Mouse (Mus musculus) CH12.LX (cell line): ENCODE measurements at regions not wholly inside any gene's neighbourhood (a gene's known extent, or its start where the extent isn't known, plus 50 kb on each side); places are given as distances from the start of the nearest gene placed in this dataset.

Experiments used
- BHLHE40 ChIP-seq: IDR thresholded peaks from 2 replicates; pipeline ENCODE4 v1.6.1; 2011; ENCODE audit warnings: mild to moderate bottlenecking, low read depth, low read length, improper control_type of control experiment
- CTCF ChIP-seq, 2 experiments: IDR thresholded peaks in 1 of 2; conservative IDR thresholded peaks in 1 of 2; 2 replicates each; pipeline ENCODE4 v1.5.1; 2011 to 2012; ENCODE audit warnings: low read depth in 2 of 2, low read length in 2 of 2, improper control_type of control experiment in 1 of 2, inconsistent platforms in 1 of 2, mild to moderate bottlenecking in 1 of 2, moderate library complexity in 1 of 2
- ETS1 ChIP-seq: conservative IDR thresholded peaks from 2 replicates; pipeline ENCODE4 v1.6.1; 2012; ENCODE audit warnings: low read depth, mild to moderate bottlenecking, inconsistent platforms, low read length, improper control_type of control experiment, moderate library complexity
- KAT2A ChIP-seq: IDR thresholded peaks from 2 replicates; pipeline ENCODE4 v1.6.1; 2012; ENCODE audit warnings: low read length, improper control_type of control experiment, inconsistent platforms; ENCODE audit not compliant: insufficient replicate concordance
- MAZ ChIP-seq: IDR thresholded peaks from 2 replicates; pipeline ENCODE4 v1.6.1; 2012; ENCODE audit warnings: low read depth, mild to moderate bottlenecking, inconsistent platforms, low read length, improper control_type of control experiment, moderate library complexity
- NRF1 ChIP-seq: IDR thresholded peaks from 2 replicates; pipeline ENCODE4 v1.6.1; 2014; ENCODE audit warnings: low read depth, mild to moderate bottlenecking, inconsistent platforms, low read length, improper control_type of control experiment, moderate library complexity
- SIN3A ChIP-seq: IDR thresholded peaks from 2 replicates; pipeline ENCODE4 v1.6.1; 2012; ENCODE audit warnings: low read length, improper control_type of control experiment, inconsistent platforms
- SMC3 ChIP-seq: IDR thresholded peaks from 2 replicates; pipeline ENCODE4 v1.6.1; 2011; ENCODE audit warnings: low read depth, low read length, improper control_type of control experiment
- USF1 ChIP-seq: IDR thresholded peaks from 2 replicates; pipeline ENCODE4 v1.6.1; 2014; ENCODE audit warnings: low read depth, mild to moderate bottlenecking, inconsistent platforms, low read length, improper control_type of control experiment
- ZC3H11A ChIP-seq: IDR thresholded peaks from 2 replicates; pipeline ENCODE4 v1.6.1; 2012; ENCODE audit warnings: low read depth, mild to moderate bottlenecking, inconsistent platforms, low read length, improper control_type of control experiment

DNA sequence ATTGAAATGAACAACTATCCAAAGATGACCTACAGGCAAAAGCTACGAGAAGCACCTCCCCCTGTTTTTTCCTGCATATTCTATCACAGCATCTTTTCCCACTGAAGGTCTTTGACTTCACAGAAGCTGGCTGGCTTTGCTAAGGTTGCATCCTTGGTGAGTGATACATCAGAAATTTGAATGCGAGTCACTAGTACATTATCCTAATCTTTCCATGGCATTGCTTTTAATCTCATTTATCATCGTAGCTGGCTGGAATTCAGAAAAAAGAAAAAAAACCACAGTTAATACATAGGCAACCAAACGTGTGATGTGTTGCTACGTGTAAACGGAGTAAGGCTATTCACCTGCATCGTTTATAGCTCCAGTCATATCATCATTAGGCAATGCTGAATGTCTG, 120.6 kb upstream of the Sox9 start:
- TF ChIP-seq ETS1 (no peak), CTCF (conservative IDR thresholded peaks at IDR 0.05 in 1 of 2, IDR thresholded peaks at IDR 0.05 in 1 of 2; ENCODE audit: low read depth in 2 of 2, low read length in 2 of 2) (no peak), USF1 (no peak), SIN3A (no peak), BHLHE40 (no peak), SMC3 (no peak), MAZ (no peak), ZC3H11A (no peak), KAT2A (no peak), NRF1 (no peak)
